Mouse (Mus musculus): ENCODE measurements around the gene 4930562C15Rik. TPM values are rescaled to one million over a fixed set of nuclear protein-coding genes. Genes with fewer than 3 reads are reported as not detected.

4930562C15Rik gene
- total RNA-seq, 2 experiments from 2014 or later, result not detected

- no peak for DNase-seq (ENCODE audit: low spot score in 2 of 2)
Measured at GRCm38 (mm10) chr16:4912907-4913782, 77.9 kb downstream of the 4930562C15Rik start.

DNA sequence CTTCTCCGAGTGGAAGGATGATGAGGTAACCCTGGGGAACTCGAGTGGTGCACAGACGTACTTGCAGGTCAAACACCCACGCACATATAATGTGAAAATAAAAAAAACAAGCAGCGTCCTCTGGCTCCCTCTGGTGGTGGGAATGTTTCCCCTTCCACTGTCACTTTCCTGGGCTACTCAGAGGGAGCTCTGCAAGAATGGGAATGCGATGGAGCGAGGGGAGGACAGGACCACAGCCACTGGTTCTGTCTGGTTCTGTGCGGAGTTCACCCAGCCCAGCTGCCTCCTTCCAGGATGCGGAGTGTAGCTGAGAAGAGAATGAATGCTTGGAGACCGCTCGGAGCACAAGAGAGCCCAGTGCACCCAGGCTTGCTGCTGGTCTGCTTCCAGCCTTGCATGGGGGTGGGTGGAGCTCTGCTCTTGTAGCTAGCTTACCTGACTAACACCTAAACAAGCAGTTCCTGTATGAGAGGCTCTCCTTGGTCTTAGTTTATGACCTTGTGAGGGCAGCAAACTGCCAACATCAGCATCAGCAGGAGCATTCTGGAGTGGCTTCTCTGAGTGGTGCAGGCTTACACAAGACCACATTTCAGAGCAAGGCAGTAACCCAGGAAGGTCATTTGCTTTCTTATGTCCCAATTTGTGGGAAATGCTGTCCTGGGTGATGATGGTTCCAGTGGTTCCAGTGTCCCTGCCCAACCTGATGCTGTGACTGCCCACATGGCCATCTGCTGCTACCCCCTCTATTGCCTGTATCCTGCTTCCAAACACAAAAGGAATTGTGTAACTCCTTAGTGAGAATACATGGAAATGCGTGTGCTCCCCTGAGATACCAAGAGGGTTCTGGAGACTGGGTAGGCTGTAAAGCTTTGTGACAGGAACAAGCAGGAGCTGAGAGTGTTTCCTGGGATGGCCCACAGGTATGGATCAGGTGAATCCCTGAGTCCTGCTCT lies 78.8 kb downstream of the 4930562C15Rik start:
- DNase-seq (ENCODE audit: low spot score in 2 of 2), result peak; percentile 88 to 89

GRCm38 (mm10) chr16:4915931-4916330 lies 80.7 kb downstream of the 4930562C15Rik start:
- DNase-seq (ENCODE audit: low spot score in 2 of 2), result no peak

- DNase-seq (ENCODE audit: low spot score in 2 of 2), result no peak
Measured at GRCm38 (mm10) chr16:4916608-4917007, 81.4 kb downstream of the 4930562C15Rik start.

Other genes with a start within 250 kb of the 4930562C15Rik start
- 10 to 100 TPM; 11.3 to 11.5 TPM for gene Glis2, start 240.7 kb upstream of the 4930562C15Rik start, total RNA-seq (2021)
- 100 to 1,000 TPM; 117 to 118 TPM for gene Pam16, start 210.4 kb upstream of the 4930562C15Rik start, total RNA-seq (2021)
- 10 to 100 TPM; 10.0 to 15.3 TPM for gene Vasn, start 195.5 kb upstream of the 4930562C15Rik start, total RNA-seq (2021)
- gene Dnaja3, start 195.4 kb upstream of the 4930562C15Rik start, total RNA-seq (2021), result 100 to 1,000 TPM; 132 to 145 TPM
- gene Coro7, start 155.6 kb upstream of the 4930562C15Rik start, total RNA-seq (2021), result 10 to 100 TPM; 21.0 to 25.7 TPM
- gene Nmral1, start 116.1 kb upstream of the 4930562C15Rik start, total RNA-seq (2021), result 1 to 10 TPM; 3.1 to 4.7 TPM
- 10 to 100 TPM; 73.5 to 83.8 TPM for gene Hmox2, start 109.1 kb upstream of the 4930562C15Rik start, total RNA-seq (2021)
- 100 to 1,000 TPM; 121 to 147 TPM for gene Cdip1, start 45.1 kb upstream of the 4930562C15Rik start, total RNA-seq (2021)
- gene Ubald1, start 44.9 kb downstream of the 4930562C15Rik start, total RNA-seq (2021), result 10 to 100 TPM; 33.3 to 39.0 TPM
- gene Mgrn1, start 50.8 kb downstream of the 4930562C15Rik start, total RNA-seq (2021), result 10 to 100 TPM; 83.7 to 86.4 TPM
- 10 to 100 TPM; 46.1 to 62.3 TPM for gene Nudt16l1, start 103.3 kb downstream of the 4930562C15Rik start, total RNA-seq (2021)
- gene Anks3, start 128.8 kb downstream of the 4930562C15Rik start, total RNA-seq (2021), result 10 to 100 TPM; 39.3 to 49.8 TPM
- gene Sept12, start 162.4 kb downstream of the 4930562C15Rik start, total RNA-seq (2021), result not detected
- gene Smim22, start 171.9 kb downstream of the 4930562C15Rik start, total RNA-seq (2021), result not detected
- gene Rogdi, start 178.1 kb downstream of the 4930562C15Rik start, total RNA-seq (2021), result 10 to 100 TPM; 20.7 to 28.3 TPM
- gene Glyr1, start 214.4 kb downstream of the 4930562C15Rik start, total RNA-seq (2021), result 10 to 100 TPM; 88.1 to 99.2 TPM
- gene Ubn1, start 214.6 kb downstream of the 4930562C15Rik start, total RNA-seq (2021), result 10 to 100 TPM; 30.5 to 37.4 TPM